Mouse (Mus musculus) Patski (cell line): Measurements from ENCODE around the gene Tbcd. TPM values are rescaled to one million over a fixed set of nuclear protein-coding genes. Genes with fewer than 3 reads are reported as not detected.
A peak's percentile ranks its signal among the peaks of the same experiment; 100 is the strongest.

ENCODE experiments used
- ATAC-seq: fragments of 100-300 bp; one replicate; pipeline ENCODE4 v1.8.0; 2021
- CTCF ChIA-PET: fragments of 350-600 bp; sonication (Branson Sonifier 250); formaldehyde crosslinking; loops from one replicate; lab custom pipeline; 2022; ENCODE audit warnings: inconsistent platforms; lab: Charles Lee
- POLR2A ChIA-PET: fragments of 350-600 bp; sonication (Branson Sonifier 250); formaldehyde crosslinking; loops from one replicate; lab custom pipeline; 2022; ENCODE audit warnings: antibody characterized with exemption, inconsistent platforms; lab: Charles Lee
- DNase-seq: peaks from one replicate; pipeline ENCODE4 v3.0.0-alpha.2; 2011; ENCODE audit warnings: low read depth, low spot score
- H3K27me3 ChIP-seq: fragments of 371-371 bp; one replicate; pipeline ENCODE4 v1.5.1; 2021
- CTCF ChIP-seq: fragments of 100-300 bp; IDR thresholded peaks from one replicate; pipeline ENCODE4 v1.5.1; 2021
- in situ Hi-C: fragments of 300-500 bp; cut with MboI; formaldehyde crosslinking; loops from 3 replicates; pipeline ENCODE4 v1.11.1; 2018; ENCODE audit warnings: low pct_unique_long_range_greater_than_20kb, mixed read lengths
- polyA plus RNA-seq: library from polyadenylated mRNA; unstranded; gene quantifications from one replicate; pipeline ENCODE4 v1.2.3, GENCODE M21; 2021

Tbcd gene
- polyA plus RNA-seq, 1 experiment from 2014 or later, result 57.5 TPM

DNA sequence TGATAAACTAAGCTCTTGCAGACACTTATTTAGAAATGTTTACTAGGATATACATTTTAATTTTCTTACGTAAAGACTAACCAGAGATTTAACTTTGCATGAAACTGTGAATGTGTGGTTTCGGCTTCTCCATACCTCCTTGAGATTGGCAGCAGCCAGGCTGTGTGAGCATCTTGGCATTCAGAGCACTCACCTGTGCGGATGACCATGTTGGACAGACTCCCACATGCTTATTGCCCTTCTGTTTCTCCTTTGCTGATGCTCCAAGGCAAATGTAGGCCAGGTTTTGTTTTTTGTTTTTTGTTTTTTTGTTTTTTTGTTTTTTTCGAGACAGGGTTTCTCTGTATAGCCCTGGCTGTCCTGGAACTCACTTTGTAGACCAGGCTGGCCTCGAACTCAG is 111.6 kb downstream of the Tbcd start:
- POLR2A ChIA-PET, result no interaction called here
- CTCF ChIA-PET, result no interaction called here
- in situ Hi-C loops, result no loop called here
- H3K27me3 ChIP-seq, result no peaks in the 10 kb centered on the region
- ATAC-seq, result no peak
- no peak for DNase-seq
- TF ChIP-seq CTCF, result no peak

DNA sequence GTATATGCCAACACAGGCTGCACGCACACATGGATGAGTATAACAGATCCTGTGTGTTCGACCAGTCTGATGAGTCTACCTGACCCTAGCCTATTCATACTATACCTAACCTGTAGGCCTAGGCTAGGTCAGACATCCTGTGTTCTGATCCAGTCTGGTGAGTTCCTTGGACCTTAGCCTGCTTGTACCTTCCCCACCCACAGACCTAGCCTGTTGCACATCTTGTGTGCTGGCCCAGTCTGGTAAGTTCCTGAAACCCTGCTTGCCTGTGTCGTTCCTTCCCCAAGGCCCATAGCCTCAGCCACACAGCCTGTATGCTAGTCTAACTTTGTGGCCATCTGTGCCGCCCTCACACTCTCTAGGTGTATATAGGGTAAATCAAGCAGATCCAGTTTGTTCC is 112.5 kb downstream of the Tbcd start:
- DNase-seq, result no peak
- in situ Hi-C loops, result no loop called here
- H3K27me3 ChIP-seq, result no peaks in the 10 kb centered on the region
- no peak for TF ChIP-seq CTCF
- ATAC-seq, result no peak
- ChIA-PET POLR2A (no interaction called here), CTCF (no interaction called here)

DNA sequence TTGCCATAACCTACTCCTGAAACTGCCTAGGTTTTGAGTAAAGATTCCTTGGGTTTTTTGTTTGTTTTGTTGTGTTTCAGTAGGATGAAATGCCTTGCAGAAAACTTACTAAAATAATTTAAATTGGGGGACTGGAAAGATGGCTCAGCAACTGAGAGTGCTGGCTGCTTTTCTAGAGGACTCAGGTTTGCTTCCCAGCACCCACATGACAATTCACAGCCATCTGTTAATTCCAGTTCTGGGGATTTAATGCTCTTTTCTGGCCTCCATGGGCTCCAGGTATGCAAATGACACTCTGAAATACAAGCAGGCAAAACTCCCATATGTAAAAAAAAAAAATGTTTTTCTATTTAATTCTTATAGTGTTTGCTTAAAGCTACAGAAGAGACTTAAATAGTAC is 130.1 kb downstream of the Tbcd start:
- ATAC-seq, result no peak
- no peak for DNase-seq
- POLR2A ChIA-PET, result no interaction called here
- CTCF ChIA-PET, result no interaction called here
- in situ Hi-C loops, result no loop called here
- TF ChIP-seq CTCF, result no peak
- H3K27me3 ChIP-seq, result no peaks in the 10 kb centered on the region

DNA sequence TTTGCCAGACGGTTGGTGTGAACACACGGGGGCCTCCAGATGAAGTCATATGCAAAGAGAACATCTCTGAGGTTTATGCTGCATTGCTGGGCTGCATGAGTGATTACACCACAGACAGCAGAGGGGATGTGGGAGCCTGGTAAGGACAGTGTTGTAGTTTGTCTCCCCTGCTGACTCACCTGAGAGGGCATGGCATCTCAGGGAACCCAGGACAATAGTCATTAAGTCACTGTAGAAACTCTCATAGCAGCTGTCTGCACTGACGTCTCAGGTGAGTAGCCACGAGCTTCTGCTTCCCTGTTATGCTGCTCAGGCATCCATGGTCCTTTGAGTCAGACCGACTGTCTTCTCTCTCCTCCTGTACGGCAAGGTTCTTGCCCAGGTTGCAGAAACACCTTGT is 145.5 kb downstream of the Tbcd start:
- no peaks in the 10 kb centered on the region for H3K27me3 ChIP-seq
- DNase-seq (peak; percentile 55), ATAC-seq (peak; percentile 91)
- no peak for TF ChIP-seq CTCF
- ChIA-PET POLR2A (no interaction called here), CTCF (interaction anchor here (1.2 kb wide), 1 partner anchor 10 kb away, joined by 3 read pairs; no protein-coding TSS in a partner anchor)
- in situ Hi-C loops, result no loop called here

DNA sequence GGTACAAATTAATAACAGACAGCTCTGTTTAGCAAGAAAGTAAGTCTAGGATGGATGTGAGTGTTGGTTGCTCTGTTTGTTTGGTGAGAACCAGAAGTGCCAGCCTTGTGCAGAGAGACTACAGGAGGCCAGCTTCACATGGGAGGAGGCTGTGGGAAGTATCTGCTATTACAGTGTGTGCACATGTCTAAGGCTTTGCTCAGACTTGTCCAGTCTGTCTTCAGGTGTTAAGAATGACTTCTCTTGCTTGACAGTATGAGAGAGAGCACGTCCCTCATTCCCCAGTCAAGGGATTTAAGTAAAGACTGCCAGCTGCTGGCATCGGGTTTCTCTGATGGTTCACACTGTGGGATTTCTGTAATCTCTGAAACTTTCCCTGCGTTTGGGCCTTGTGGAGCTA is 149.7 kb downstream of the Tbcd start:
- no peak for TF ChIP-seq CTCF
- no peak for DNase-seq
- H3K27me3 ChIP-seq, result no peaks in the 10 kb centered on the region
- in situ Hi-C loops, result no loop called here
- ChIA-PET POLR2A (interaction anchor here (0.6 kb wide), 1 partner anchor 105 kb away, joined by 3 read pairs; no protein-coding TSS in a partner anchor), CTCF (interaction anchor here (1.1 to 1.6 kb wide), 2 partner anchors 10 to 13 kb away, joined by 5 read pairs; no protein-coding TSS in a partner anchor)
- ATAC-seq, result no peak

DNA sequence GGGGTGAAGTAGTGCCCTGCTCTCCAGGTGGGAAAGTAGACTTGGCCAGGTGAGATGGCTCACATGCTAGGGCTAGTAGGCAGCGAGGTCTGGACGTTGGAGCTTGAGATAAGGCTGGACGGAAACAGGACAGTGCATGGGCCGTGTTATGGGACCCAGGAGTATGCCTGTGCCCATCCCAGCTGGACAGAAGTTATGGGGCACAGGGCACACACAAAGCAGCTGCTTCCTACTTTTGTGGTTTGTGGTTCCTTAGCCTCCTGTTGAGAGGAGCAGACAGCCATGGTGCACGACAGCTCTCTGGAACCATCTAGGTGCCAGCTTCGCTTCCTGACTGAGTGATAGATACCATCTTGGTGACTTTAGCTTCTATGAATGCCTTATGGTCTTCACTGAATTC is 153.9 kb downstream of the Tbcd start:
- TF ChIP-seq CTCF, result no peak
- ChIA-PET POLR2A (no interaction called here), CTCF (no interaction called here)
- no peaks in the 10 kb centered on the region for H3K27me3 ChIP-seq
- in situ Hi-C loops, result no loop called here
- DNase-seq, result no peak
- no peak for ATAC-seq

DNA sequence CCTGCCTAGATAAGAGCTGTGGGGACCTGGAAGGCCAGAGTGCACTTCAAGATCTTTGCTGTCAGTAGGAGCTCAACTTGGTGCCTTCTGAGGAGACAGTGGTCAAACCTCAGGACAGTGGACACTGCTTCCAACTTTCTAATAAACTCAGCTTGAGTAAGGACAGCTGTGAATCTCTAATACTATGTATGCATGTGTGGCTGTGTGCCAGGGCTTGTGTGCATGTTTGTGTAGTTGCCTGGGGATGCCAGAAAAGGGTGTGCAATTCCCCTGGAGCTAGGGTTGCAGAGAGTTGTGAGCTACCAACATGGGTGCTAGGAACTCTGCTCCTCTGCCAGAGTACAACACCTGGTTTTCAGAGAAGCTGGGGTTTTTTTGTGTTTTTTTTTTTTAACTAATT is 159.2 kb downstream of the Tbcd start:
- POLR2A ChIA-PET, result no interaction called here
- CTCF ChIA-PET, result interaction anchor here (1.0 to 1.3 kb wide), 4 partner anchors 10 to 30 kb away, joined by 3 to 5 read pairs (median 4); no protein-coding TSS in a partner anchor
- no peak for TF ChIP-seq CTCF
- in situ Hi-C loops, result no loop called here
- no peak for DNase-seq
- ATAC-seq, result no peak
- H3K27me3 ChIP-seq, result no peaks in the 10 kb centered on the region

DNA sequence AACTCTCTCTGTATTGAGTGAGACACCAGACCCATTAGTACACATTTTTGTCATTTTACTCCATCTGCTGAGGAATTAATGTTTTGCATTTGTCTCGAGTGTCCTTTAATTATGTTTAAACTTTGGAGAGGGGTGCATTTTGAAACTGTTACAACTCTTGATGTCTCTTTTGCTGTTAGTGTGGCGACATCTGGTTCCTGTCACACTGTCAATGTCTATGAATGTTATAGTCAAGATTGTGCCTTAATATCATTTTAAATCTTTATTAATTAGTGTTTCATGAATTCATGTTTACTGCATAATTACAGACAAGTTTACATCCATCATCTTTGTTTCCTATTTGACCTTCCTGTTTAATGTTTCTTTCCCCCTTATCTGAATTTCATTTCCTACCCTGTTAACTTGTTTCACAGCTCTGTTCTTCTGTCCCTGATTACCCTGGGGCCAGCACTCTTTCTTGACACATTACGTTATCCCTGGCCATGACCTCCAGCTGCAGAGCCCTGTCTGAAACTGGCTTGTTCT is 164.3 kb downstream of the Tbcd start:
- no peak for DNase-seq
- TF ChIP-seq CTCF, result no peak
- ChIA-PET POLR2A (no interaction called here), CTCF (no interaction called here)
- in situ Hi-C loops, result no loop called here
- no peak for ATAC-seq
- no peaks in the 10 kb centered on the region for H3K27me3 ChIP-seq

DNA sequence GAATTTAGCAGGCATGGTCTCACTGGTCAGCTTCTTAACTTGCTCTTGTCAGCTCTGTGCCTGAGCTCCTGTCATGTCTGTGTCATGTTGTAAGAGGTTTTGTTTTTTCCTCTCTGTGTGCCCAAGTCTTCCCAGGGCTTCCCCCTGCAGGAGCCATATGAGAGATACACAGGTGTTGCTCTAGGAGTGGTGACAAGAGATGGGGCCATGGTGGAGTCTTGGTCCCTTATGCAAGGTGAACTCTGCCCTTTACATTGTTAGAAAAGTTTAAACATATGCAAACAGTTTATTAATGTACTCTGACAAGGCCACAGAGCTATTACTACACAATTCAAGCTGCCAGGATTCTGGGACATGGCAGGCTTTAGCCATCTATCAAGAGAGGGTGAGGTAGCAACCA is 164.8 kb downstream of the Tbcd start:
- H3K27me3 ChIP-seq, result no peaks in the 10 kb centered on the region
- ATAC-seq, result no peak
- CTCF ChIA-PET, result no interaction called here
- no peak for TF ChIP-seq CTCF
- no peak for DNase-seq
- POLR2A ChIA-PET, result no interaction called here
- in situ Hi-C loops, result no loop called here

DNA sequence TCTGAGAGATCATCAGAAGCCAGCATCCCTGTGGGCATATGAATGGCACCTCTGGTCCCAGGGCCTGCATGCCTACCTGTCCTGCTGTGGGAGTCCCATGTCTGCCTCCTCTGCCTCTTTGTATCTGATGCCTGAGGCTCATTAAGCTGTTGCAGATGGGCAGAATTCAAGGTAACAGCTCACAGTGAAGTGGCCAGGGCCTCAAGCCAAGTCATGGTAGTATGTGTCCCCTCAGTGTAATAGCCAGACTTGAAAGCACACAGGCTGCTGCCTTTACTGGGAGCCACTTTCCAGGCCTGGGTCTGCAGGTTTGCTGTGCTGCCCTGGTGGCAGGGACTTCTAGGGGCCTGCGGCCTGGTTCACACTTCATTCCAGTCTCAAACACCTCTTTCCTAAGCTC is 165.6 kb downstream of the Tbcd start:
- in situ Hi-C loops, result no loop called here
- no peak for TF ChIP-seq CTCF
- DNase-seq (no peak), ATAC-seq (no peak)
- POLR2A ChIA-PET, result interaction anchor here (0.7 kb wide), 1 partner anchor 169 kb away, joined by 4 read pairs; no protein-coding TSS in a partner anchor
- CTCF ChIA-PET, result no interaction called here
- H3K27me3 ChIP-seq, result no peaks in the 10 kb centered on the region

DNA sequence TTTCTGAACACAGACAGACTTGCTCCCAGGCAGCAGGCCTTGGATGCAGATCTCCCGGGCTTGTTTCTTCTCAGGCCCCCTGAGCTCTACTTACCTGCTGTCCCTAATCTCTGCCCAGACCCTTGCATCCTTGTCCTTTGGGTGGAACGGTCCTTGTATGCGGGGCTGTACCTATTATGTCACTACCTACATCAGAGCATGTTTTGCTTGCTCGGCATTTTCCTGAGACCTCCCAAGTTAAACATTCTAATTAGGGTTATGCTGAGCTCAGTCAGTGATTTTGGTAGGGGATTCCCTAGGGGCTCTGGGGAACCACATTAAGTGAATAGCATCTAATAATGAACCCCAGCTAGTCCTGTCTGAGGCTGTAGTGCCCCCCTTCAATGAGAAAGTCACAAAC is 173.3 kb downstream of the Tbcd start:
- DNase-seq, result no peak
- CTCF ChIA-PET, result interaction anchor here (1.0 kb wide), 1 partner anchor 11 kb away, joined by 3 read pairs; no protein-coding TSS in a partner anchor
- no peaks in the 10 kb centered on the region for H3K27me3 ChIP-seq
- in situ Hi-C loops, result no loop called here
- POLR2A ChIA-PET, result no interaction called here
- no peak for ATAC-seq
- TF ChIP-seq CTCF, result no peak

DNA sequence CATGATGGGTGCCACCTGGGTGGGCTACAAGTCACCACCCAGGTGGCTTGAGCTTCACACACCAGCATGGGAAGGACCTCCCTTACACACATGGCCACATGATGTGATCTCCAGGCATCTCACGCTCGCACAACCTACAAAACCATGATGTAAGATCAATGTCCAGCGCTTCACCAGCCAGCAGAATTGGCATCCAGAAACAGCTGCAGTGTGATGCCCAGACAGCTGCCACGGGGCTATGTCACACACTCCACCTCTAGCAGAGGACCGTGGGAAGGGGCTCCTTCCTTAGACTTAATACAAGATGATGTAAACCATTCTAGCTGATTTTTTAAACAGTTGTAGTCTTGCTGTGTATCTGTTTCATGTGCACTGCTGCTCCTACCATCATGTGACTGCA is 175.8 kb downstream of the Tbcd start:
- in situ Hi-C loops, result no loop called here
- CTCF ChIA-PET, result interaction anchor here (1.2 to 2.1 kb wide), 3 partner anchors 17 to 181 kb away, joined by 4 to 5 read pairs (median 4); no protein-coding TSS in a partner anchor
- no peak for TF ChIP-seq CTCF
- no peak for DNase-seq
- no peak for ATAC-seq
- POLR2A ChIA-PET, result no interaction called here
- H3K27me3 ChIP-seq, result no peaks in the 10 kb centered on the region
